Mouse (Mus musculus) lung, adult 2 months (tissue): ENCODE measurements at regions not wholly inside any gene's neighbourhood (a gene's known extent, or its start where the extent isn't known, plus 50 kb on each side); places are given as distances from the start of the nearest gene placed in this dataset.

Experiments used
- CTCF ChIP-seq: fragments of 200-500 bp; IDR thresholded peaks from 2 replicates; pipeline ENCODE4 v1.5.1; 2011; ENCODE audit warnings: mild to moderate bottlenecking, low read length, control low read depth; ENCODE audit not compliant: insufficient read depth
- POLR2A ChIP-seq: fragments of 200-500 bp; IDR thresholded peaks from 2 replicates; pipeline ENCODE4 v1.6.1; 2011; ENCODE audit warnings: low read depth, mild to moderate bottlenecking, control low read depth, low read length, borderline replicate concordance; ENCODE audit errors: extremely low read depth

- TF ChIP-seq POLR2A (no peak), CTCF (no peak)
Measured at GRCm38 (mm10) chr7:73021786-73022185, 353.5 kb upstream of the Rgma start.
